Mouse (Mus musculus) midbrain, embryonic 16.5 days (tissue): ENCODE data around the gene Nufip2. TPM values are rescaled to one million over a fixed set of nuclear protein-coding genes. Genes with fewer than 3 reads are reported as not detected.

Experiments
- ATAC-seq: fragments of 200-750 bp; cut with Nextera tagmentation; 2 replicates; pipeline ENCODE4 v1.8.0; 2017; ENCODE audit warnings: moderate TSS enrichment
- H3K27ac ChIP-seq: fragments of 300-500 bp; sonication (generic); 2 replicates; pipeline ENCODE4 v1.5.1; 2014; ENCODE audit warnings: mild to moderate bottlenecking, low read length, mixed read lengths
- H3K27me3 ChIP-seq: fragments of 300-500 bp; sonication (generic); 2 replicates; pipeline ENCODE4 v1.6.1; 2014; ENCODE audit warnings: low read depth, low read length, mixed read lengths; ENCODE audit not compliant: control insufficient read depth, insufficient read depth
- H3K36me3 ChIP-seq: fragments of 300-500 bp; sonication (generic); 2 replicates; pipeline ENCODE4 v1.6.1; 2014; ENCODE audit warnings: mild to moderate bottlenecking, low read length, moderate library complexity, mixed read lengths; ENCODE audit not compliant: control insufficient read depth, insufficient read depth
- H3K4me1 ChIP-seq: fragments of 300-500 bp; sonication (generic); 2 replicates; pipeline ENCODE4 v1.6.1; 2014; ENCODE audit warnings: mild to moderate bottlenecking, low read length, mixed read lengths; ENCODE audit not compliant: control insufficient read depth, insufficient read depth
- H3K4me2 ChIP-seq: fragments of 300-500 bp; sonication (generic); 2 replicates; pipeline ENCODE4 v1.6.1; 2014; ENCODE audit warnings: mild to moderate bottlenecking, low read length, mixed read lengths
- H3K4me3 ChIP-seq: fragments of 300-500 bp; sonication (generic); 2 replicates; pipeline ENCODE4 v1.5.1; 2014; ENCODE audit warnings: low read depth, mild to moderate bottlenecking, low read length, moderate library complexity, mixed read lengths
- H3K9ac ChIP-seq: fragments of 300-500 bp; sonication (generic); 2 replicates; pipeline ENCODE4 v1.6.1; 2014; ENCODE audit warnings: low read depth, low read length, mixed read lengths
- H3K9me3 ChIP-seq: fragments of 300-500 bp; sonication (generic); replicated peaks from 2 replicates; pipeline ENCODE4 v1.6.1; 2014; ENCODE audit warnings: mild to moderate bottlenecking, low read length, mixed read lengths; ENCODE audit not compliant: control insufficient read depth, poor library complexity, severe bottlenecking
- WGBS: fragments of 180-500 bp; shearing (Covaris S2); extraction: QIAGEN DNeasy Blood & Tissue Kit; methylation state at CpG from one replicate; pipeline ENCODE4 v1.1.7; 2014; 5-methylcytosine and 5-hydroxymethylcytosine counted together
- polyA plus RNA-seq: library from polyadenylated mRNA; unstranded; fragments of >200 nt; fragmentation: Nextera tagmentation; extraction: Ambion mirVana; gene quantifications from 2 replicates; pipeline ENCODE4 v1.2.1, GENCODE M21; 2015

Gene Nufip2
- polyA plus RNA-seq, 1 experiment from 2014 or later = 3.2 TPM

- Histone ChIP-seq H3K27ac (no peak overlapping the region), H3K9ac (no peak overlapping the region), H3K4me2 (no peak overlapping the region), H3K4me3 (no peak overlapping the region), H3K36me3 (peaks cover 17% of the 10 kb centered on the region), H3K27me3 (no peaks in the 10 kb centered on the region), H3K9me3 (no peaks in the 10 kb centered on the region), H3K4me1 (peaks cover 14% of the 10 kb centered on the region)
- ATAC-seq = no peak
- WGBS = 93% methylated on average over 3 of the region's 3 CpGs
These were observed 7.1 kb downstream of the Nufip2 start for GRCm38 (mm10) chr11:77693026-77693425.

- ATAC-seq = no peak
- Histone ChIP-seq H3K36me3 (peaks cover 13% of the 10 kb centered on the region), H3K27ac (no peak overlapping the region), H3K9me3 (no peaks in the 10 kb centered on the region), H3K4me3 (no peak overlapping the region), H3K4me1 (peaks cover 7% of the 10 kb centered on the region), H3K27me3 (no peaks in the 10 kb centered on the region), H3K9ac (no peak overlapping the region), H3K4me2 (no peak overlapping the region)
- 75% methylated on average over 2 of the region's 2 CpGs for WGBS
These were observed 11.3 kb downstream of the Nufip2 start for GRCm38 (mm10) chr11:77697232-77697631.

GRCm38 (mm10) chr11:77705920-77706319 is 20.0 kb downstream of the Nufip2 start:
- Histone ChIP-seq H3K36me3 (no peaks in the 10 kb centered on the region), H3K9ac (no peak overlapping the region), H3K9me3 (no peaks in the 10 kb centered on the region), H3K27me3 (no peaks in the 10 kb centered on the region), H3K27ac (no peak overlapping the region), H3K4me1 (no peaks in the 10 kb centered on the region), H3K4me2 (no peak overlapping the region), H3K4me3 (no peak overlapping the region)
- no peak for ATAC-seq
- 97% methylated on average over 3 of the region's 3 CpGs for WGBS

- no peaks in the 10 kb centered on the region for H3K4me1 ChIP-seq
- no peaks in the 10 kb centered on the region for H3K9me3 ChIP-seq
- no peak for ATAC-seq
- H3K27me3 ChIP-seq = no peaks in the 10 kb centered on the region
- no peak overlapping the region for H3K4me2 ChIP-seq
- H3K4me3 ChIP-seq = no peak overlapping the region
- 78% methylated on average over 3 of the region's 3 CpGs for WGBS
- H3K9ac ChIP-seq = no peak overlapping the region
- H3K27ac ChIP-seq = no peak overlapping the region
- H3K36me3 ChIP-seq = no peaks in the 10 kb centered on the region
These were observed 23.1 kb downstream of the Nufip2 start for GRCm38 (mm10) chr11:77709039-77709438.

GRCm38 (mm10) chr11:77713736-77714135 is 27.8 kb downstream of the Nufip2 start:
- Histone ChIP-seq H3K4me2 (no peak overlapping the region), H3K27ac (no peak overlapping the region), H3K9ac (no peak overlapping the region), H3K4me1 (no peaks in the 10 kb centered on the region), H3K9me3 (no peaks in the 10 kb centered on the region), H3K36me3 (no peaks in the 10 kb centered on the region), H3K4me3 (no peak overlapping the region), H3K27me3 (no peaks in the 10 kb centered on the region)
- whole genome bisulfite sequencing = 97% methylated on average over 3 of the region's 3 CpGs
- no peak for ATAC-seq

- H3K27me3 ChIP-seq = no peaks in the 10 kb centered on the region
- no peak overlapping the region for H3K27ac ChIP-seq
- H3K36me3 ChIP-seq = no peaks in the 10 kb centered on the region
- no peaks in the 10 kb centered on the region for H3K4me1 ChIP-seq
- no peak overlapping the region for H3K4me2 ChIP-seq
- no peak overlapping the region for H3K9ac ChIP-seq
- no peak for ATAC-seq
- 95% methylated on average over 2 of the region's 2 CpGs for WGBS
- H3K9me3 ChIP-seq = no peaks in the 10 kb centered on the region
- H3K4me3 ChIP-seq = no peak overlapping the region
These were observed 33.1 kb downstream of the Nufip2 start for GRCm38 (mm10) chr11:77719055-77719454.

- no peak for ATAC-seq
- no peak overlapping the region for H3K9ac ChIP-seq
- H3K4me2 ChIP-seq = no peak overlapping the region
- H3K4me1 ChIP-seq = no peaks in the 10 kb centered on the region
- no peaks in the 10 kb centered on the region for H3K36me3 ChIP-seq
- H3K9me3 ChIP-seq = no peaks in the 10 kb centered on the region; the same call in 1 of the 2 replicates
- H3K4me3 ChIP-seq = no peak overlapping the region
- no peak overlapping the region for H3K27ac ChIP-seq
- H3K27me3 ChIP-seq = no peaks in the 10 kb centered on the region
- 94% methylated on average over 4 of the region's 4 CpGs for WGBS
These were observed 35.4 kb downstream of the Nufip2 start for GRCm38 (mm10) chr11:77721389-77721788.

GRCm38 (mm10) chr11:77724766-77725165 is 38.8 kb downstream of the Nufip2 start:
- no peak overlapping the region for H3K27ac ChIP-seq
- no peak overlapping the region for H3K4me3 ChIP-seq
- H3K9ac ChIP-seq = no peak overlapping the region
- H3K4me1 ChIP-seq = no peaks in the 10 kb centered on the region
- ATAC-seq = no peak
- 66% methylated on average over 7 of the region's 7 CpGs for WGBS
- H3K9me3 ChIP-seq = no peaks in the 10 kb centered on the region; the same call in 1 of the 2 replicates
- no peaks in the 10 kb centered on the region for H3K36me3 ChIP-seq
- no peak overlapping the region for H3K4me2 ChIP-seq
- no peaks in the 10 kb centered on the region for H3K27me3 ChIP-seq

- 40% methylated on average over 7 of the region's 7 CpGs for WGBS
- ATAC-seq = no peak
- H3K36me3 ChIP-seq = no peaks in the 10 kb centered on the region
- no peaks in the 10 kb centered on the region; the same call in 1 of the 2 replicates for H3K9me3 ChIP-seq
- H3K27ac ChIP-seq = no peak within 1 kb of the TSS
- H3K9ac ChIP-seq = no peak within 1 kb of the TSS
- no peaks in the 10 kb centered on the region for H3K27me3 ChIP-seq
- no peak within 1 kb of the TSS for H3K4me3 ChIP-seq
- no peak within 1 kb of the TSS for H3K4me2 ChIP-seq
- H3K4me1 ChIP-seq = no peaks in the 10 kb centered on the region
These were observed 39.2 kb downstream of the Nufip2 start, which contains the start of gene Cryba1 for GRCm38 (mm10) chr11:77725183-77725582. TSS of gene Cryba1 (minus strand) at chr11:77725283.
